Mouse (Mus musculus): ENCODE measurements around the gene Exoc6. TPM values are rescaled to one million over a fixed set of nuclear protein-coding genes. Genes with fewer than 3 reads are reported as not detected.

The Exoc6 gene
- total and polyA plus RNA-seq, 2 experiments from 2014 or later = 25.5 to 27.2 TPM

DNA sequence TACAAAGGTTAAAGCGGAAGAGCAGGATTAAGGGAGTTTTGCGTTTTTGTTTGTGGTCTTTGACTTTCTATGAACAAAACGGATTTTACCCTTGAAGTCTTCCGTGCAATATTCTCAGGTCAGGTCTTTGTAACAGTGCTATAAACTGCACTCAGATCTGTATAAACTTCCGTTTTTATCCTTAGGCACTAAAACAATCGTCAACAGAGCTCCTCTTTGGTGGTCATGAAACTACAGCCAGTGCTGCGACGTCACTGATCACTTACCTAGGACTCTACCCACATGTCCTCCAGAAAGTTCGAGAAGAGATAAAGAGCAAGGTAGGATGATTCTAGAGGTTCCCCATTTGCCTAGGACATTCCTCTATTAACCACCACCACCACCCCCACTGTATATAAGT lies 149.5 kb downstream of the Exoc6 start:
- Histone ChIP-seq H3K4me2 (ENCODE audit: low read depth, low read length, poor library complexity, severe bottlenecking) (no peak overlapping the region), H3K4me1 (ENCODE audit: insufficient read depth, low read length) (peaks cover 11% of the 10 kb centered on the region; the same call in 1 of the 2 replicates), H3K9me3 (ENCODE audit: low read length) (no peaks in the 10 kb centered on the region), H3K4me3 (ENCODE audit: low read depth, low read length) (no peak overlapping the region), H3K9ac (replicated peaks; ENCODE audit: low read length, poor library complexity, severe bottlenecking) (no peak overlapping the region), H3K27ac (ENCODE audit: low read depth, low read length) (no peak overlapping the region), H3K36me3 (ENCODE audit: insufficient read depth, low read length) (no peaks in the 10 kb centered on the region), H3K27me3 (ENCODE audit: insufficient read depth, low read length) (peaks cover 75% of the 10 kb centered on the region)
- ATAC-seq (ENCODE audit: low FRiP score) (no peak), DNase-seq (ENCODE audit: low spot score) (no peak)
- no peak for TF ChIP-seq CTCF (IDR thresholded peaks at IDR 0.05)
- WGBS = 15% methylated on average over 9 of the region's 9 CpGs

DNA sequence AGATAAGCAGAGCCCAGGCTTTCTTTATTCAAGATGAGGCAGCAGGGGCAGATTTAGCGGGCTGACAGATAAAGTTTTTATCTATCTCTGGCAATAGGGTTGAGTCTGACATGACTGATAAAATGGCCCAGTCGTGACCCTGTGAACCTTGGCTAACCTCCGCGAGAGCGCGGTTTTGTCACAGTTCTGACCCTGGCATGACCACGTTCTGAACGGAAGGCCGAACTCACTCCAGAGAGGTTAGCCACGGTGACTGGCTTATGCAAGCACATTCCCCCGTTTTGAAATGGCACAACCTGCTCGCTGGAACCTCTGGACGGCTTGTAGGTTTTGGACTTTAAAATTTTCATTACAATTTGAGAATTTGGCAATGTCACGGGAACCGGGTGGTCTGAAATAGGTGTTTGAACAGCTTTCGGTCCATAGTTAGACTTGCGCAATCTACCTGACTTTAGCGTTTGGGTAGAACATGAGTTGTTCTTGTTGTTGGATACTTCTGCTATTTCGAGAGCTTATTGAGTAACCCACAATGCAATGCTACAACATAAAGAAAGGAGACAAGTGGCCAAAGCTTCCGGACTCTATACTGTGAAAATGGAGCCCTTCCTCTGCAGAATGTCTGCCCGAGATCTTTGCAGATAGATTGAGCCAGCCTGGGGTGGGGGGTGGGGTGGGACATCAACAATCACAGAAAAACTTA lies 152.3 kb downstream of the Exoc6 start:
- DNase-seq (ENCODE audit: low spot score) = no peak
- 79% methylated on average over 21 of the region's 21 CpGs for WGBS
- H3K27me3 ChIP-seq (ENCODE audit: insufficient read depth, low read length) = peaks cover 47% of the 10 kb centered on the region

DNA sequence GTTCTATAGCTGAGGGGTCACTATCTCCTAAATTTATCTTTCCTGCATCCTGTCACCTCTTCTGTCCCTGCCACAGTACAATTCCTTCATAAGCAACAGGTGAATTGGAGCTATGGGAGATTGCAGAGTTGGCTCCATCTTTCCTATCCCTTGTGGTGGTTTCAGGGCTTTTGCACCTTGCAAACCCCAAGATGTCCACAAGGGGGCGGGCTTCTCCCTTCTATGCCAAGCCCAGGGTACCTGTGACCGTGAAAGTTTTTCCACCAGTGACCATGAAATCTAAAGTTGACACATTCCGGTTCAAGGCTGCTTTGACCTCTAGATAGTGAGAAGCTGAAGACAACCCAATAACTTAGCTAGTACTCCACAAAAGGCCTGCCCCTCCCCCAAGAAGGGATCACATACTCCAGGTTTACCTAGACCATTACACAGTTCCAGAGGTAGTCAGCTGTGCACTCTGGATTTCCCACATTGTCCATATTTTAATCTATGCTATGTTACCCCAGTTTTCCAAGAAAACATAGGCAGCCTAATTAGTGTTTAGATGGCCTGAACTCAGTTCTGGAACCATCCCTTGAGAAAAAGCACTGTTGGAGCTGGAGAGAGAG lies 153.8 kb downstream of the Exoc6 start:
- Histone ChIP-seq H3K9ac (replicated peaks; ENCODE audit: low read length, poor library complexity, severe bottlenecking) (no peak overlapping the region), H3K36me3 (ENCODE audit: insufficient read depth, low read length) (no peaks in the 10 kb centered on the region), H3K27me3 (ENCODE audit: insufficient read depth, low read length) (peaks cover 32% of the 10 kb centered on the region), H3K4me3 (ENCODE audit: low read depth, low read length) (no peak overlapping the region), H3K4me1 (ENCODE audit: insufficient read depth, low read length) (no peaks in the 10 kb centered on the region), H3K9me3 (ENCODE audit: low read length) (no peaks in the 10 kb centered on the region), H3K27ac (ENCODE audit: low read depth, low read length) (no peak overlapping the region), H3K4me2 (ENCODE audit: low read depth, low read length, poor library complexity, severe bottlenecking) (no peak overlapping the region)
- ATAC-seq (ENCODE audit: low FRiP score) = peak; percentile 16; the same call in 1 of the 2 replicates
- peak; percentile 66 for DNase-seq (ENCODE audit: low spot score)
- TF ChIP-seq CTCF (IDR thresholded peaks at IDR 0.05) = peak; percentile 87
- WGBS = 4% methylated on average over 3 of the region's 3 CpGs

More for the DNA sequence above, 152.3 kb downstream of the Exoc6 start:
- no peak overlapping the region for H3K4me2 ChIP-seq (ENCODE audit: low read depth, low read length, poor library complexity, severe bottlenecking)
- TF ChIP-seq CTCF (IDR thresholded peaks at IDR 0.05) = no peak
- no peaks in the 10 kb centered on the region for H3K36me3 ChIP-seq (ENCODE audit: insufficient read depth, low read length)
- H3K9me3 ChIP-seq (ENCODE audit: low read length) = no peaks in the 10 kb centered on the region
- H3K9ac ChIP-seq (replicated peaks; ENCODE audit: low read length, poor library complexity, severe bottlenecking) = no peak overlapping the region
- no peak overlapping the region for H3K4me3 ChIP-seq (ENCODE audit: low read depth, low read length)
- no peak for ATAC-seq (ENCODE audit: low FRiP score)
- no peak overlapping the region for H3K27ac ChIP-seq (ENCODE audit: low read depth, low read length)
- peaks cover 7% of the 10 kb centered on the region; the same call in 1 of the 2 replicates for H3K4me1 ChIP-seq (ENCODE audit: insufficient read depth, low read length)

DNA sequence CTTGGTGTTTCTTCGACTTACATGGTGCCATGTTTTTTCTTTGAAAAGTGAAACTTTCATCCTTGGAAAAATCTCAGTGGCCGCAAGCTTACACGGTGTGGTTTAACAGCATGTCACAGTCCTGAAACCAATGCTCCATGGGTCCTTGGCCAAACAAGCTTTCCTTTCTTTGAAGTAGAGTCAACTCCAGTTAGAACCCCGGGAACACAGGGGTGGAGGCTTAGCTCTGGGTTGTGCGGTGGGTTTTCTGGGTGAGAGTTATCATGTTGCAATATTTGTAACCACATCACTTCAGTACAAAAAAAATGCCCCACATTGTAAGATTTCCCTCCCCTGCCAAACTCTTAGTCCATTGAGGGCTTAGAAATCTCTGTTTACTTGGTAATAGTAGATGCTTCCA lies 155.5 kb downstream of the Exoc6 start:
- ATAC-seq (ENCODE audit: low FRiP score) (no peak), DNase-seq (ENCODE audit: low spot score) (no peak)
- no peak for TF ChIP-seq CTCF (IDR thresholded peaks at IDR 0.05)
- 90% methylated on average over 5 of the region's 5 CpGs for WGBS
- H3K36me3 ChIP-seq (ENCODE audit: insufficient read depth, low read length) = no peaks in the 10 kb centered on the region
- no peaks in the 10 kb centered on the region for H3K4me1 ChIP-seq (ENCODE audit: insufficient read depth, low read length)
- H3K27me3 ChIP-seq (ENCODE audit: insufficient read depth, low read length) = peaks cover 15% of the 10 kb centered on the region
- no peaks in the 10 kb centered on the region for H3K9me3 ChIP-seq (ENCODE audit: low read length)
- no peak overlapping the region for H3K4me2 ChIP-seq (ENCODE audit: low read depth, low read length, poor library complexity, severe bottlenecking)
- no peak overlapping the region for H3K27ac ChIP-seq (ENCODE audit: low read depth, low read length)
- H3K9ac ChIP-seq (replicated peaks; ENCODE audit: low read length, poor library complexity, severe bottlenecking) = no peak overlapping the region
- H3K4me3 ChIP-seq (ENCODE audit: low read depth, low read length) = no peak overlapping the region

DNA sequence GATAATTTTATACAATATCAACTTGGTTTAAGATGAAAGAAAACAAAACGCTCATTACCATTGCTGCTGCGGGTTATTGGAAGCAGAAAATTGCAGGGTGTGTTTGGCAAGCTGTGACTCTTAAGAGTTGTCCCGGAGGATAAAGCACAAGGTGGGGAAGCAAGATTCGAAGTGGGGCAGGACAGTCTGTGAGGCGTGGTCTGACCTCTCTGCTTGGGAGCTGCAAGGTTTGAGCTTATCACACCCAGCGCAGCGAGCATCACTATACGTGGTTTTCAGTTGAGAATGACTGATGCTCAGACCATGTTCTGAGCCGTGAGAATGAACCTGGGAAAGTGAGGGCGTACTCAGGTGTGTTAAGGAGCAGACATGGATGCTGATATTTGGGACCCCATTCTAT lies 164.5 kb downstream of the Exoc6 start:
- Histone ChIP-seq H3K9me3 (ENCODE audit: low read length) (no peaks in the 10 kb centered on the region), H3K9ac (replicated peaks; ENCODE audit: low read length, poor library complexity, severe bottlenecking) (no peak overlapping the region), H3K4me3 (ENCODE audit: low read depth, low read length) (no peak overlapping the region), H3K4me1 (ENCODE audit: insufficient read depth, low read length) (no peaks in the 10 kb centered on the region), H3K27ac (ENCODE audit: low read depth, low read length) (no peak overlapping the region), H3K4me2 (ENCODE audit: low read depth, low read length, poor library complexity, severe bottlenecking) (no peak overlapping the region), H3K36me3 (ENCODE audit: insufficient read depth, low read length) (no peaks in the 10 kb centered on the region), H3K27me3 (ENCODE audit: insufficient read depth, low read length) (no peaks in the 10 kb centered on the region)
- DNase-seq (ENCODE audit: low spot score) (no peak), ATAC-seq (ENCODE audit: low FRiP score) (no peak)
- 73% methylated on average over 10 of the region's 10 CpGs for WGBS
- TF ChIP-seq CTCF (IDR thresholded peaks at IDR 0.05) = no peak

DNA sequence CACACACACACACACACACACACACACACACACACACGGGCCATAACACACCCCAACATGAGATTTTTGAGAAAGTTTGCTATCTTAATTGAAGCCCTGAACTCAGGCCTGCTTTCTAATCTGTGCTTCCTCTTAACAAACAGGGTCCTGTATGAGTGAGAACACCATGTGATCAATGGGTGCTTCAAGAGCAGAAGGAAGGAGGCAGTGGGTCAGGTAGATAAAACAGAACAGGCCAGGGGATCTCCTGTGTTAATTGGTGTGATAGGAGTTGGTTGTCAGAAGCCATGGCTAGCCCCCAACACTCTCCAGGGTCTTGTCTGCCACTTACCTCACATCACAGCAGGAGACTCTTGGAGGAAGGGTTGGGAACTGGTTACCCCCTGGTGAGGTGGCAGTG lies 165.8 kb downstream of the Exoc6 start:
- Histone ChIP-seq H3K4me3 (ENCODE audit: low read depth, low read length) (no peak overlapping the region), H3K9ac (replicated peaks; ENCODE audit: low read length, poor library complexity, severe bottlenecking) (no peak overlapping the region), H3K27ac (ENCODE audit: low read depth, low read length) (no peak overlapping the region), H3K4me2 (ENCODE audit: low read depth, low read length, poor library complexity, severe bottlenecking) (no peak overlapping the region), H3K4me1 (ENCODE audit: insufficient read depth, low read length) (no peaks in the 10 kb centered on the region), H3K36me3 (ENCODE audit: insufficient read depth, low read length) (no peaks in the 10 kb centered on the region), H3K27me3 (ENCODE audit: insufficient read depth, low read length) (no peaks in the 10 kb centered on the region), H3K9me3 (ENCODE audit: low read length) (no peaks in the 10 kb centered on the region)
- no peak for ATAC-seq (ENCODE audit: low FRiP score)
- 91% methylated on average over 1 of the region's 1 CpGs for WGBS
- DNase-seq (ENCODE audit: low spot score) = no peak
- no peak for TF ChIP-seq CTCF (IDR thresholded peaks at IDR 0.05)

Measured in midbrain, postnatal 0 days (tissue).